Mouse (Mus musculus): ENCODE data around the gene Ppp1r36.

GRCm38 (mm10) chr12:76430879-76431406 lies 13.6 kb downstream of the Ppp1r36 start:
- TF ChIP-seq CTCF (IDR thresholded peaks at IDR 0.05; ENCODE audit: extremely low read depth, insufficient read depth, low read length) (no peak), POLR2A (IDR thresholded peaks at IDR 0.05; ENCODE audit: extremely low read depth, insufficient read depth, low read length) (no peak)
